Comparison of ENCODE assay signal across 11 mouse cellular contexts in genomic region chrX:99458466-99459200, GRCm38 (mm10). TPM values are rescaled to one million over a fixed set of nuclear protein-coding genes. Genes with fewer than 3 reads are reported as not detected.
DNase-seq lines count a peak whose midpoint lies in the region; ATAC-seq lines count a peak whose summit lies in the region.
"Had no signal": no experiment of that assay in that cellular context is flagged by ENCODE, and none has a peak within 500 bp of the region (broad histone marks: within the 10 kb centered on the region; RNA-seq: fewer than 3 reads in every experiment).

No protein-coding gene starts in this region.

- no peak overlapping the region for H3K9ac ChIP-seq in forebrain, embryonic 15.5 days (replicated peaks)
- H3K9ac ChIP-seq: limb, embryonic 15.5 days had no signal

- peak; percentile 69 for DNase-seq in forebrain, embryonic 10.5 days (ENCODE audit: extremely low spot score, low spot score)
- peak; percentile 7 for DNase-seq in ES-CJ7 (ENCODE audit: low read depth, low spot score)
- peak; percentile 85 for DNase-seq in hindbrain, embryonic 10.5 days (ENCODE audit: low spot score)
- peak; percentile 84 for DNase-seq in midbrain, embryonic 10.5 days (ENCODE audit: low spot score)
- no peak for DNase-seq in right cerebral cortex, postnatal 25 days
- no peak for DNase-seq in thymus, adult 18-20 months
- no peak for DNase-seq in spleen, postnatal 36 days (ENCODE audit: low spot score in 2 of 2)
- DNase-seq: adrenal gland, adult 2 months had no signal

- peaks cover 100% of the 10 kb centered on the region for H3K27me3 ChIP-seq in forebrain, embryonic 10.5 days (ENCODE audit: poor library complexity, severe bottlenecking)
- H3K27me3 ChIP-seq in forebrain, embryonic 15.5 days, result no peaks in the 10 kb centered on the region
- peaks cover 98% of the 10 kb centered on the region for H3K27me3 ChIP-seq in hindbrain, embryonic 10.5 days (ENCODE audit: insufficient read depth, poor library complexity, severe bottlenecking)
- peaks cover 100% of the 10 kb centered on the region for H3K27me3 ChIP-seq in midbrain, embryonic 10.5 days (ENCODE audit: low read depth, poor library complexity, severe bottlenecking)

- 22% methylated on average over 10 of the region's 10 CpGs for WGBS in forebrain, embryonic 10.5 days
- 32% methylated on average over 10 of the region's 10 CpGs for WGBS in forebrain, embryonic 15.5 days
- WGBS in hindbrain, embryonic 10.5 days, result 19% methylated on average over 10 of the region's 10 CpGs
- 32% methylated on average over 10 of the region's 10 CpGs for WGBS in midbrain, embryonic 10.5 days

- H3K27ac ChIP-seq in forebrain, embryonic 10.5 days, result peak overlapping the region; percentile 88
- no peak overlapping the region; the same call in 1 of the 2 replicates for H3K27ac ChIP-seq in forebrain, embryonic 15.5 days (replicated peaks)
- peak overlapping the region; percentile 88 for H3K27ac ChIP-seq in hindbrain, embryonic 10.5 days
- H3K27ac ChIP-seq in midbrain, embryonic 10.5 days (replicated peaks), result peak overlapping the region; percentile 88
- H3K27ac ChIP-seq: limb, embryonic 15.5 days had no signal

- H3K36me3 ChIP-seq in forebrain, embryonic 10.5 days (replicated peaks), result no peaks in the 10 kb centered on the region
- H3K36me3 ChIP-seq in forebrain, embryonic 15.5 days, result no peaks in the 10 kb centered on the region
- H3K36me3 ChIP-seq in hindbrain, embryonic 10.5 days, result no peaks in the 10 kb centered on the region
- no peaks in the 10 kb centered on the region for H3K36me3 ChIP-seq in midbrain, embryonic 10.5 days
- H3K36me3 ChIP-seq: limb, embryonic 15.5 days had no signal

- ATAC-seq in forebrain, embryonic 15.5 days (replicated peaks), result no peak

- peaks cover 77% of the 10 kb centered on the region for H3K4me1 ChIP-seq in forebrain, embryonic 10.5 days
- peaks cover 32% of the 10 kb centered on the region for H3K4me1 ChIP-seq in forebrain, embryonic 15.5 days
- H3K4me1 ChIP-seq in hindbrain, embryonic 10.5 days (replicated peaks), result peaks cover 75% of the 10 kb centered on the region
- H3K4me1 ChIP-seq in midbrain, embryonic 10.5 days, result peaks cover 92% of the 10 kb centered on the region

- H3K4me2 ChIP-seq in forebrain, embryonic 15.5 days (replicated peaks), result no peak overlapping the region
- H3K4me2 ChIP-seq: limb, embryonic 15.5 days had no signal

- peak overlapping the region; percentile 22; the same call in 1 of the 2 replicates for H3K4me3 ChIP-seq in forebrain, embryonic 10.5 days
- H3K4me3 ChIP-seq in forebrain, embryonic 15.5 days, result no peak overlapping the region
- peak overlapping the region; percentile 20; the same call in 1 of the 2 replicates for H3K4me3 ChIP-seq in hindbrain, embryonic 10.5 days
- H3K4me3 ChIP-seq in midbrain, embryonic 10.5 days, result peak overlapping the region; percentile 35
- H3K4me3 ChIP-seq: erythroblast, embryonic 14.5 days; limb, embryonic 15.5 days had no signal

- no peaks in the 10 kb centered on the region for H3K9me3 ChIP-seq in forebrain, embryonic 10.5 days
- no peaks in the 10 kb centered on the region for H3K9me3 ChIP-seq in forebrain, embryonic 15.5 days
- H3K9me3 ChIP-seq in hindbrain, embryonic 10.5 days, result no peaks in the 10 kb centered on the region
- no peaks in the 10 kb centered on the region for H3K9me3 ChIP-seq in midbrain, embryonic 10.5 days (replicated peaks)
- H3K9me3 ChIP-seq: limb, embryonic 15.5 days had no signal

RNA-seq across cellular contexts. Expression of gene Pja1, which starts 12.4 kb away (rescaled TPM):
- 209 and 217 TPM in 2 replicates for polyA plus RNA-seq in forebrain, embryonic 10.5 days (2016; fragmentation: Nextera tagmentation; extraction: Ambion mirVana)
- 360 and 385 TPM in 2 replicates for polyA plus RNA-seq in forebrain, embryonic 15.5 days (2015; fragmentation: Nextera tagmentation; extraction: Ambion mirVana)
- 188 and 192 TPM in 2 replicates for polyA plus RNA-seq in hindbrain, embryonic 10.5 days (2016; fragmentation: Nextera tagmentation; extraction: Ambion mirVana)
- polyA plus RNA-seq in midbrain, embryonic 10.5 days (2016; fragmentation: Nextera tagmentation; extraction: Ambion mirVana), result 210 and 212 TPM in 2 replicates

Comparison
In these comparisons a context has a peak if more than half of its experiments do, and no peak if none do; other contexts are left out.
1. DNase-seq: peak in forebrain, embryonic 10.5 days (single experiment), ES-CJ7 (single experiment), hindbrain, embryonic 10.5 days (single experiment) and midbrain, embryonic 10.5 days (single experiment); none in right cerebral cortex, postnatal 25 days (single experiment), thymus, adult 18-20 months (0 of 2) and spleen, postnatal 36 days (0 of 2).